Mouse (Mus musculus) intestine, postnatal 0 days (tissue): Measurements from ENCODE around the gene Hadh. TPM values are rescaled to one million over a fixed set of nuclear protein-coding genes. Genes with fewer than 3 reads are reported as not detected.

Source experiments
- ATAC-seq: fragments of 200-750 bp; cut with Nextera tagmentation; 2 replicates; pipeline ENCODE4 v1.8.0; 2017; ENCODE audit warnings: mild to moderate bottlenecking, moderate TSS enrichment, moderate library complexity
- H3K27ac ChIP-seq: fragments of 300-500 bp; sonication (generic); 2 replicates; pipeline ENCODE4 v1.5.1; 2014; ENCODE audit warnings: mild to moderate bottlenecking, low read depth, low read length, moderate library complexity
- H3K27me3 ChIP-seq: fragments of 300-500 bp; sonication (generic); replicated peaks from 2 replicates; pipeline ENCODE4 v1.6.1; 2014; ENCODE audit warnings: low read length, mixed read lengths; ENCODE audit not compliant: control insufficient read depth, insufficient read depth
- H3K36me3 ChIP-seq: fragments of 300-500 bp; sonication (generic); 2 replicates; pipeline ENCODE4 v1.6.1; 2014; ENCODE audit warnings: mild to moderate bottlenecking, moderate library complexity; ENCODE audit not compliant: control insufficient read depth, insufficient read depth
- H3K4me1 ChIP-seq: fragments of 300-500 bp; sonication (generic); replicated peaks from 2 replicates; pipeline ENCODE4 v1.6.1; 2014; ENCODE audit warnings: antibody characterized with exemption, low read length, mixed read lengths; ENCODE audit not compliant: control insufficient read depth, insufficient read depth
- H3K4me2 ChIP-seq: fragments of 300-500 bp; sonication (generic); replicated peaks from 2 replicates; pipeline ENCODE4 v1.6.1; 2014; ENCODE audit warnings: low read depth, mild to moderate bottlenecking, moderate library complexity
- H3K4me3 ChIP-seq: fragments of 300-500 bp; sonication (generic); 2 replicates; pipeline ENCODE4 v1.5.1; 2014; ENCODE audit warnings: low read depth, low read length
- H3K9ac ChIP-seq: fragments of 300-500 bp; sonication (generic); 2 replicates; pipeline ENCODE4 v1.6.1; 2014; ENCODE audit warnings: mild to moderate bottlenecking, low read depth, low read length
- H3K9me3 ChIP-seq: fragments of 300-500 bp; sonication (generic); 2 replicates; pipeline ENCODE4 v1.6.1; 2016; ENCODE audit warnings: mixed run types; ENCODE audit not compliant: control insufficient read depth
- CTCF ChIP-seq: sonication (generic); IDR thresholded peaks from 2 replicates; pipeline ENCODE4 v1.5.1; 2016; ENCODE audit warnings: low read depth, mild to moderate bottlenecking, control low read depth, antibody characterized with exemption, moderate library complexity
- WGBS: fragments of 180-500 bp; shearing (Covaris S2); extraction: QIAGEN DNeasy Blood & Tissue Kit; methylation state at CpG from one replicate; pipeline ENCODE4 v1.1.7; 2014; 5-methylcytosine and 5-hydroxymethylcytosine counted together
- polyA plus RNA-seq: library from polyadenylated mRNA; unstranded; fragments of >200 nt; fragmentation: Nextera tagmentation; extraction: Ambion mirVana; gene quantifications from 2 replicates; pipeline ENCODE4 v1.2.1, GENCODE M21; 2015

Hadh gene
- polyA plus RNA-seq, 1 experiment from 2014 or later: 581 TPM

DNA sequence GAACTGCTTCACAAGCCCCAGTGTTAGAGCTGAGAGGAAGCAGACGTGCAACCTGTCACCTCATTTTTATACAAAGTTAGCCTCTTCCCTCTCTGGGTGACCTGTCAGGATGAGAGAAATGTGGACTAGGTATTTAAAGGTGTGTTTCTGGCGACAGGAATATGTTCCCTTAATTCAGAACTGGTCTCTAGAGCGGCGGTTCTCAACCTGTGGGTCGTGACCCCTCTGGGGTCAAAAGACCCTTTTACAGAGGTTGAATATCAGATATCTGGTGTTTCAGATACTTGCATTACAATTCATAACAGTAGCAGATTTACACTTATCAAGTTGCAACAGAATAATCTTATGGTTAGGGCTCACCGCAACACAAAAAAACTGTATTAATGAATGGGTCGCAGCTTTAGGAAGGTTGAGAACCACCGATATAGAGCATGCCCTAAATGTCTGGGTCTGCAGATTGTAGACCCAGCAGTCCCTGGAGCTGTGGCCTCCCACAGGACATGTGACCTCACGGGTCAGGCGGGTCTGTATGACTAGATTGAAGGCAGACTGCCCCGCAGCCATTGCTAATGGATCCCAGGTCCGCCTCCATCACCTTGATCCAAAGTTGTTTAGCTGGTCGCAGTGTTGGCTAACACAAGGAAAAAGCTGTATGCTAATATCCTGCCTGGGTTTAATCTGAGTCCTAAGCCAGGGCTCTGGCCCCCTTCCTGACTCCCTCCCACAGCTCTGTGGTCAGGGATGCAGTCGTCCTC is 53.1 kb downstream of the Hadh start:
- Histone ChIP-seq H3K36me3 (no peaks in the 10 kb centered on the region), H3K27me3 (no peaks in the 10 kb centered on the region)
- WGBS: 86% methylated on average over 14 of the region's 14 CpGs

DNA sequence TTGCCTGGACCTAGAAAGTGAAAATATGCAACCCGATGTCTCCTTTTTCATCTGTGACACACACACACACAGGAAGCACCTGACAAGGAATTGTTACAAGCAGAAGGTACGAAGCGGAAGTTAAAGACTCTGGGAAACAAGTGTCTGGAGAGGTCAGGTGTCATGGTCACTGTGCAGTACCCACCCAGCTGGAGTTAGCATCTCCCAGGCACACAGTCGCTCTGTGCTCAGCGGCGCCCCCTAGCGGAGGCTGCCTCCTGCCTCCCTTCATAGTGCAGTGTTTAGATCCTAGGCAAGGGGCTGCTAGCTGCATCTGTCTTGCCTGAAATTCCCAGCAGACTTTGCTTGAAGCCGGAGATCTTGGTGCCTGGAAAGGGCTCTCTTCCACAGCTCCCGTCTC is 57.1 kb downstream of the Hadh start:
- no peak for ATAC-seq
- 59% methylated on average over 9 of the region's 9 CpGs for WGBS
- Histone ChIP-seq H3K4me3 (no peak overlapping the region), H3K4me2 (no peak overlapping the region), H3K9ac (no peak overlapping the region), H3K27me3 (no peaks in the 10 kb centered on the region), H3K36me3 (no peaks in the 10 kb centered on the region), H3K27ac (no peak overlapping the region), H3K4me1 (no peaks in the 10 kb centered on the region), H3K9me3 (no peaks in the 10 kb centered on the region)
- TF ChIP-seq CTCF: peak; percentile 82

More for the DNA sequence above, 53.1 kb downstream of the Hadh start:
- Histone ChIP-seq H3K4me3 (no peak overlapping the region), H3K9ac (no peak overlapping the region), H3K4me2 (no peak overlapping the region), H3K9me3 (no peaks in the 10 kb centered on the region), H3K27ac (no peak overlapping the region), H3K4me1 (no peaks in the 10 kb centered on the region)
- ATAC-seq: no peak
- no peak for TF ChIP-seq CTCF

DNA sequence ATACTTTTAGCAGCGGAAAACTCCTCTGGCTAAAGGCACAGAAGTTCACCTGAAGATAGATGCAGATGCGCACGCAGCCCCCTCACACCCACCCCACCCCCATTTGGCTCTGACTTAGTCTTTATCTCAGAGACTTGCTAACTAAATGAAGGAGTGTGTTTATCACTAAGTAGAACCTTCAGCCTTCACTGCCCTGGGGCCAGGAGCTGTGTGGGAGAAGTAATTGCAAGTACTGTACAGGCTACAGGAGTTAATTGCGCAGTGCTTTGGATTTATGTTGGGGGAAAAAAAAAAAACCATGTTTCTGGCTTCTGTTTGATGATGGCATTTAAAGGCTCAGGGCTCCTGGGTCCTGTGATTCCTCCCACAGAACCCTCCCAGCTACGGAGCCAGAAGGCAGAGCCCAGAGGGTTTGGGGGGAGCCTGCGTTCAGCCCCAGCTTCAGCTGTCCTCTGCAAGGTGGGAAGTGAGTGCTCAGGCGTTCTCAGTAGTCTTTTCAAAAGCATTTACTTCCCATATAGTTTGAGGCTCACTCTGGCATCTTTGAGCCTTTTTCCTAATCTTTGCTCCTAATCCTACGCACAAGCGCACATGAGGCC is 57.7 kb downstream of the Hadh start:
- no peaks in the 10 kb centered on the region for H3K9me3 ChIP-seq
- H3K27ac ChIP-seq: no peak overlapping the region
- no peaks in the 10 kb centered on the region for H3K4me1 ChIP-seq
- no peak for TF ChIP-seq CTCF
- H3K27me3 ChIP-seq: no peaks in the 10 kb centered on the region
- 82% methylated on average over 9 of the region's 9 CpGs for WGBS
- H3K36me3 ChIP-seq: no peaks in the 10 kb centered on the region
- H3K9ac ChIP-seq: no peak overlapping the region
- no peak overlapping the region for H3K4me2 ChIP-seq
- H3K4me3 ChIP-seq: no peak overlapping the region
- ATAC-seq: no peak

DNA sequence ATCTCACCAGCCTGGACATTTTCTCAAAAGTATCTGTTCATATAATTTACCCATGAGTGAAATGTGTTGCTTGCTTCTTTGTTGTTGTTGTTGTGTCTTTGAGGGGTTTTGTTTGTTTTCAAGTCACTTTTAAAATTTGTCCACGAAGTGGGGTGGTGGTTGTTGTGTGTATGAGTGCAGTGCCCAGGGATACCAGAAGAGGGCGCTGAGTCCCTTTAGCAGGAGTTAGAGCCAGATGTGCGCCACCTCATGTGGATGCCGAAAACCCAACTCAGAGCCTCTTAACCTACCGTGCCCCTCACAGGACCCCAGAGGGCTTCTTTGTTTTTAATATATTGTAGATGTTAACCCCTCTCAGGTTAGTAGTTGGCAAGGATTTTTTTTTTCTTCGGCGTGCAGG is 59.7 kb downstream of the Hadh start:
- Histone ChIP-seq H3K27ac (no peak overlapping the region), H3K27me3 (no peaks in the 10 kb centered on the region), H3K4me2 (no peak overlapping the region), H3K36me3 (no peaks in the 10 kb centered on the region), H3K9ac (no peak overlapping the region), H3K4me1 (no peaks in the 10 kb centered on the region), H3K4me3 (no peak overlapping the region), H3K9me3 (no peaks in the 10 kb centered on the region)
- 88% methylated on average over 7 of the region's 7 CpGs for WGBS
- TF ChIP-seq CTCF: peak; percentile 39
- no peak for ATAC-seq

DNA sequence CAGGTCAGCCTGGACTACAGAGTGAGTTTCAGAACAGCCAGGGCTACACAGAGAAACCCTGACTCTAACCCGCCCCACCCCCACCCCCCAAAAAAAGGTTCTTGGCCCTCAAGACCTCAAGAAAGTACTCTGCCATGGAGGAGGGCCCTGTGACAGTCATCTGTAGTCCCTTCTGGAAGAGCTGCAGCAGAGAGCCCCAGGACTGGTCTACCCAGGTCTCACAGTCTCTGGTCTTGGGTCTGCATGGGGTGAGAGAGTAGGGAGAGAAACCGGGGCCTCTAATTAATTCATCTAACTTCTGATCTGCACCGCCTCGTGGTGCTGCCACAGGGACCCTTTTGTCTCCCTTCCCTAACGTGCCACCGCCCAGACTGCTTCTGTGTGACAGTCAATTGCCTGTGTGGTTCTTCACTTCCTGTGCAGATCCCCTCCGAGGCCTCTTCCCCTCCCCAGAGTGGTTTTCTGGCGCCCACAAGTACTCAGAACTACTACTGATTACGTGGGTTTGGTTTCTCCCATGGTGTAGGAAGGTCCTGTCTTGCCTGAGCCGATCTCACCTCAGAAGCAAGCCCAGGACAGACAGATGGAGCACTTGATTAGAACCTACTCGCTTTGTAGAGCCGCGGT is 63.5 kb downstream of the Hadh start:
- Histone ChIP-seq H3K4me1 (no peaks in the 10 kb centered on the region), H3K9ac (no peak overlapping the region), H3K4me2 (no peak overlapping the region), H3K36me3 (no peaks in the 10 kb centered on the region), H3K4me3 (no peak overlapping the region), H3K9me3 (no peaks in the 10 kb centered on the region), H3K27me3 (no peaks in the 10 kb centered on the region), H3K27ac (no peak overlapping the region)
- no peak for TF ChIP-seq CTCF
- 77% methylated on average over 13 of the region's 13 CpGs for WGBS
- ATAC-seq: no peak

DNA sequence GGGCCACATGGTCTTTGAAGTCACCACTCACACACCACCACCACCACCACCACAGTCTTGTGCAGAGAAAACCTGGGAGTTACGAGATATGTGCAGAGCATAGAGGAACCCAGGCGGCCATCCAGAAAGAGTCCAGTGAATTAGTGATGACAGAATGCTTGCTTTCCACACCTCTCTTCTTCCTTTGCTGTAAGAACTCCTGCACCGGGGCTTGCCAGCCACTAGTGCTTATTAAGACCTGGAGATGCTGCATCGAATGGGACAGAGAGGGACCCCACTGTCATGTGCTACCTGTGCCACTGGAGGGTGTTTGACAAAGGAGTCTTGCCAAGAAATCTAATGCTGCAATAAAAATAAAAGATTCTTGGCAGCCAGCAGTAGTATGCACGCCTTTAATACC is 64.1 kb downstream of the Hadh start:
- Histone ChIP-seq H3K4me1 (no peaks in the 10 kb centered on the region), H3K27ac (no peak overlapping the region), H3K4me2 (no peak overlapping the region), H3K9ac (no peak overlapping the region), H3K36me3 (no peaks in the 10 kb centered on the region), H3K4me3 (no peak overlapping the region), H3K9me3 (no peaks in the 10 kb centered on the region), H3K27me3 (no peaks in the 10 kb centered on the region)
- no peak for TF ChIP-seq CTCF
- ATAC-seq: no peak
- WGBS: 67% methylated on average over 5 of the region's 5 CpGs
